Mouse (Mus musculus) large intestine, adult 2 months (tissue): ENCODE results near the gene Ccdc175. TPM values are rescaled to one million over a fixed set of nuclear protein-coding genes. Genes with fewer than 3 reads are reported as not detected.

Experiments used
- DNase-seq: peaks from one replicate; pipeline ENCODE4 v3.0.0-alpha.2; 2012; ENCODE audit warnings: low read depth, low spot score
- WGBS: fragments of 180-500 bp; shearing (Covaris S2); methylation state at CpG from one replicate; pipeline ENCODE4 v1.1.7; 2018; 5-methylcytosine and 5-hydroxymethylcytosine counted together
- polyA plus RNA-seq: library from polyadenylated mRNA; depleted of rRNA; stranded (reverse); fragments of >200 nt; gene quantifications from 2 replicates; pipeline ENCODE4 v1.2.3, GENCODE M21; 2012; rRNA removed

Gene Ccdc175
- polyA plus RNA-seq, result not detected in 2 replicates

DNA sequence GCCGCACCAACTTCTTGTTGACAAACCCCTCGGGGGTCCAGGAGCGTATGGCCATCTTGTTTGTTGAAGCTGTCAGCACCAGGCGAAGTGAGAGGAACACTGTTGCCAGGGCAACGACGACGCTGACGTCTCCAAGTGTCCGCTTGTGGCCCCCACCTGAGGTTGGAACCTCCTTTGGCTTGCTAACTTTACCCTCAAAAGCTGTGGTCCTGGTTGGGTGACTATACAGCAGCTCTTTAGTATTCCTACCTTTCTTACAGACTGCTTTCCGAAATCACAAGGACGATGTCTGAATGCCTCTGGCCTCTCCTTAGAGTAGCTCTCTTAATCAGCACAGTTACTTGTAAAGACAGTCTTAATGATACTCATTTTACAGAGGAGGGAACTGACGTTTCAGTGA, at the start of gene Ccdc175:
Ccdc175 (minus strand) TSS at position 101 of the 400 bp plus-strand sequence.
- 55% methylated on average over 12 of the region's 12 CpGs for WGBS
- no peak for DNase-seq

- no peak for DNase-seq
- WGBS, result 89% methylated on average over 3 of the region's 3 CpGs
Measured at GRCm38 (mm10) chr12:72234151-72234550, 49.3 kb upstream of the Ccdc175 start.

- WGBS, result 80% methylated on average over 19 of the region's 19 CpGs
- no peak for DNase-seq
Measured at GRCm38 (mm10) chr12:72232826-72233790, 48.3 kb upstream of the Ccdc175 start.

DNA sequence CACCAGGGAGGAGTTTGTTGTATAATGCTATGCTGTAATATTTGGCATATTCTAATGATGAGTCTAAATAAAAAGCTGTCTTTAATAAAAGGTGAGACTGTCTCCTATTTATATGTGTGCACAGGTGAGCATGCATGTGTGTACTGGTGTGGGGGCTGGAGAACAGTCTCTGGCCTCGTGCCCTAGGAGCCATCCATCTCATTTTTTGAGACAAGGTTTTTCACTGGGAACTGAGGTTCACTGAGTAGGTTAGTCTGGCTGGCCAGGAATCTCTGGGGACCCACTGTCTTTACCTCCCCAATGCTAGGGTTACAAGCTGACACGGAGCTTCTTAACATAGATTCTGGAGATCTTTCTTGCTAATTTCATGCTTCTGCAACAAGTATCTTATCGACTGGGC, 47.3 kb upstream of the Ccdc175 start:
- no peak for DNase-seq
- 84% methylated on average over 3 of the region's 3 CpGs for WGBS

GRCm38 (mm10) chr12:72229451-72230196, 44.8 kb upstream of the Ccdc175 start:
- WGBS, result 77% methylated on average over 8 of the region's 8 CpGs

DNA sequence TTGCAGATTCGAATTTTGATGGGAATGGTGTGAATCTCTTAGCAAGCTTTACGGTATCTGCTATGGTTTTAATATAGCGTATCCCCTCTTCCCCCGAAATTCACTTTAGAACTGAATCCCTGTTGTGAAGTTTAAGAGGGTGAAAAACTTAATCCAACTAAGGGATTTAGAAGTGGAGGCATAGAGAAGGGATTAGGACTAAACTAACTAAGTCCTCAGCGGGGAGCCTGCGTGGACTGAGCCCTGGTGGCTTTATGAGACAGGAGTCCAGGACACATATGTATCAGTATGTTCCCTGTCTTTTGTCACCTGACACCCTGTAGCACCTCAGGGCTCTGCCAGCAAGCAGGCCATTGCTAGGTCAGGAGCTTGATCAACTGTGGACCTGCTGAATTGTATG, 42.9 kb upstream of the Ccdc175 start:
- DNase-seq, result no peak
- WGBS, result 85% methylated on average over 6 of the region's 6 CpGs

More at GRCm38 (mm10) chr12:72229451-72230196, 44.8 kb upstream of the Ccdc175 start:
- no peak for DNase-seq

DNA sequence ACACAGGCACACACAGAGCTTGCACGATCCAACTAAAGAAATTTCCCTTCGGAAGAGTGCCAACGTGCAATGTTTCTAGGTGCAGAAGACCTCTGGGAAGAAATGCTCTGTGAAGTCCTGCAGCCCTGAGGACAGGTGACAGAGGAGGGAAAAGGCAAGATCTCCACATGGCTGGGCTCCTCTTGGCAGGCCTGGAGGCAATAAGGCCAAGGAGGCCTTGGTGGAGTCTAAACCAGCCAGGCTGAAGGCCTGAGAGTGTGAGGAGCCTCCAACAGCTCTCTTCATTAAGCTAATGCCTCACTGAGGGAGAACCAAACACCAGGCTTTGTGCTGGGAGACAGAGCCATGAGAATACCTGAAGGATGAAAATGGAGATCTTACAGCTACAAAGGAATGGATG, 40.5 kb upstream of the Ccdc175 start:
- 94% methylated on average over 3 of the region's 3 CpGs for WGBS
- DNase-seq, result no peak

- 91% methylated on average over 16 of the region's 16 CpGs for WGBS
- no peak for DNase-seq
Measured at GRCm38 (mm10) chr12:72223557-72224102, 38.8 kb upstream of the Ccdc175 start.

DNA sequence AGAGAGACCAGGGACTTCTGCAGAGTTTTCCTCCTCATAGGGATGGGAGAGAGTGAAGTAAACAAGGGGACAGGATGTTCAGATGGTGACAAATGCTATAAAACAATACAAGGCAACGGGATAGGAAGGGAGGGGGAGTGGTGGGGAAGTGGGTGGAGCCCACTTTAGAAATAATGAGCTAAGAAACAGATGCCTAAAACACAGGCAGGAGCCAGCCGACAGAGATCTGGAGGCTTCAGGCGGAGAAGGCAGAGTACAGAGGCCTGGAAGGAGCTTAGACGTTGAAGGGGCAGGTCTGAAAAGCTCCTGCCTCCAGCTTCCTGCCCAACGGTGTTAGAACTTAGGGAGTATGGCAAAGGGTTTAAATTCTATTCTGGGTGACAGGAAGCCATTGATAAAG, 28.7 kb upstream of the Ccdc175 start:
- no peak for DNase-seq
- 39% methylated on average over 5 of the region's 5 CpGs for WGBS

GRCm38 (mm10) chr12:72200828-72201227, 16.0 kb upstream of the Ccdc175 start:
- no peak for DNase-seq
- 89% methylated on average over 3 of the region's 3 CpGs for WGBS

DNA sequence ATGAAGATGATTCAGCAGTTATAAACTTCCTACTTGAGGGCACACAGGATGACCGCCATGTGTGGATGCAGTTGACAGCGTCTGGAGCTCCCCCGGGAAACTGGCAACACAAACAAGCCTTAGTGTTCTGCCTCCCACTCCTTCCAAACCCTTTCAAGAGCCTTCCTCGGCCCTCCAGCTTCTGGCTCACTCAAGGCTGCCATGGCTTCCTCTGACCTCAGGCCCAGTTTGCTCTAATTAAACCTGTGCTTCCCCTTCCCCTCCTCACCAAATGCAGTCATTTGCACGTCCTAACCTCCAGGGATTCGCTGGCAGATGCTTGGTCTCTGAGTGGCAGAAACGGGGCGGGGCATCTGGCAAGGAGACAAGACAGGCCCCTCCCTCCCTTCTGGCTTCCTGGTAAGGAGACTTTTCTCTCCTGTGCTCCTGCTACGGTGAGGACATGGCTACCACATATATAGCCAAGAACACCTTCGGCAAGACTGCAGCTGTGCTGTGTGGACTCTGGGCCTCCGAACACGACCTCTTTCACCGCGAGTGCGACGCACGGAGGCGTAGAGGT, 13.2 kb upstream of the Ccdc175 start:
- DNase-seq, result no peak
- WGBS, result 50% methylated on average over 18 of the region's 18 CpGs

- no peak for DNase-seq
- WGBS, result 60% methylated on average over 7 of the region's 7 CpGs
Measured at GRCm38 (mm10) chr12:72197434-72197833, 12.6 kb upstream of the Ccdc175 start.

DNA sequence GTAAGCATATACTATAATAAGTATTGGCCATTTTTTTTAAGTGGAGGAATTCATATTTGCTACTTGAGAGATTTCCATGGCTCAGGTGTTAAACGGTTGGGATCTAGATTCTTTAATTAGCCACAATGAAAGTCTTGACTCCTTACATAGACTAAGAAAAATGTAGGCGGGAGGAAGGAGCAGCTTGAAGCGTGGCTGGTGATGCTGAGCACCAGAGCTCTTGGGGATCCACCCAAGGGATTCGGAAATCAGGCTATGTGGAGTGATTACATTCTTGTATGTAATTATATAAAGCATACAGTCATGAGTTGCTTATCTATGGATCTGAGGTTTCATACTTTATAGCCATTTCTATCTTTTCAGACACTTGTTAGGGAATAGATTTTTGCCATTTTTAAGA, 5.3 kb downstream of the Ccdc175 start:
- DNase-seq, result no peak
- 74% methylated on average over 4 of the region's 4 CpGs for WGBS

GRCm38 (mm10) chr12:72178322-72178721, 6.5 kb downstream of the Ccdc175 start:
- no peak for DNase-seq
- 77% methylated on average over 3 of the region's 3 CpGs for WGBS

DNA sequence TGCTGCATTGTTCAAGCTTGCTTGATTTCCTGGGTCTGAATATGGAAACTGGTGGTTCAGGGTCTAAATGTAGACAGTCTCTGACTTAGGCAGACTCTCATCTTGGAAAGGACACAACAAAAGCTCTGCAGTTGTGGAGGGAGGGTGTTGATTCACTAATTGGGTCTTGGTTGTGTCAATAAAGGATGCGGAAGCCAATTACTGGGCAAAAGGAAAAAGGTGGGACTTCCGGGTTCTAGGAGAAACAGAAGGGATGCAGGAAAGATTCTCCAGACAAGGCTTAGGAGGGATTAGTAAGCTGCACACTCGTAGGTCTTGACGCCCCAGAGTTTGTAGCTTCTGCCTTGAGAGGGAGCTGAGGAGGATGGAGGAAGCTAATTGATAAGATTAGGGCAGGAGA, 26.4 kb downstream of the Ccdc175 start:
- DNase-seq, result no peak
- WGBS, result 70% methylated on average over 4 of the region's 4 CpGs

DNA sequence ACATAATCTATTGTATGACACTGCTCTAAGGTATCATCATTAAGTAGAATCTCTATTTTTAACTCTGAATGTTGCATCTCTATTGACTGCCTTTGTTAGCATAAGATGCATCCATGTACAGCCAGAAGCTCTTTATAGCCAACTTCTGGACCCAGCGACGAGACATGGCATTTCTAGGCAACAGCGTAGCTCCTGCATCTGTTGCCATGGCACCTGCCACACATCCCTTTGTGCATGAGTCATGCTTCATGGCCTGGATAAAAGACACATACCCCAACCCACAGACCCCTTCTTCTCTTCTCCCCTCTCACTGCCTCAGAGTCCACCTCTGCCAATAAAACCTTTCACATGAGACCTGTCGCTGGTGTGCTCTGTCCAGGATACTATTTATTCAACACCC, 34.0 kb downstream of the Ccdc175 start:
- DNase-seq, result no peak
- 77% methylated on average over 4 of the region's 4 CpGs for WGBS

- WGBS, result 81% methylated on average over 10 of the region's 10 CpGs
- no peak for DNase-seq
Measured at GRCm38 (mm10) chr12:72129203-72129602, 55.6 kb downstream of the Ccdc175 start.

GRCm38 (mm10) chr12:72115686-72116345, 69.0 kb downstream of the Ccdc175 start:
- WGBS, result 67% methylated on average over 22 of the region's 23 CpGs
- no peak for DNase-seq

DNA sequence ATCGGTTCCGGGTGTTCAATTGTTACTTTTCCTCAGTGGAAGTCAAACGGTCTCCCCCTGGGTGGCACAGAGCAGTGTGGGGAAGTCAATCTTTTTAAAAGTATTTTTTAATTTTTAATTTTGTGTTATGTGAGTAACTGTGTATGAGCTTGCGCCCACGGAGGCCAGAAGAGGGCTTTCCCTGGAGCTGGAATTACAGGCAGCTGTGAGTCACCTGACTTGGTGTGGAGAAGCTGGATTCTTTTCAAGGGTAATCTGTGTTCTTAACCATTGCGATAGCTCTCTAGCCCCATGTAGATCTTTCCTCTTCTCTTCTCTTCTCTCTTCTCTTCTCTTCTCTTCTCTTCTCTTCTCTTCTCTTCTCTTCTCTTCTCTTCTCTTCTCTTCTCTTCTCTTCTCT, 69.7 kb downstream of the Ccdc175 start:
- WGBS, result 65% methylated on average over 6 of the region's 6 CpGs
- DNase-seq, result no peak
